17 mouse cellular contexts compared by ENCODE assay signal in genomic region chr16:33917926-33918325, GRCm38 (mm10). TPM values are rescaled to one million over a fixed set of nuclear protein-coding genes. Genes with fewer than 3 reads are reported as not detected.
DNase-seq lines count a peak whose midpoint lies in the region; ATAC-seq lines count a peak whose summit lies in the region.
"Had no signal": no experiment of that assay in that cellular context is flagged by ENCODE, and none has a peak within 500 bp of the region (broad histone marks: within the 10 kb centered on the region; RNA-seq: fewer than 3 reads in every experiment).

No protein-coding gene starts in this region.

- peak overlapping the region; percentile 37; the same call in 1 of the 2 replicates for H3K9ac ChIP-seq in heart, embryonic 13.5 days
- H3K9ac ChIP-seq in limb, embryonic 13.5 days = no peak overlapping the region
- H3K9ac ChIP-seq in limb, embryonic 15.5 days = no peak overlapping the region
- H3K9ac ChIP-seq in forebrain, embryonic 11.5 days (ENCODE audit: low read length) = no peak overlapping the region
- no peak overlapping the region for H3K9ac ChIP-seq in hindbrain, embryonic 11.5 days (ENCODE audit: low read depth, low read length)
- H3K9ac ChIP-seq: embryonic facial prominence, embryonic 12.5 days; forebrain, embryonic 13.5 days; midbrain, embryonic 15.5 days had no signal

- no peak overlapping the region for H3K4me3 ChIP-seq in heart, embryonic 13.5 days
- H3K4me3 ChIP-seq in limb, embryonic 13.5 days = no peak overlapping the region
- no peak overlapping the region for H3K4me3 ChIP-seq in limb, embryonic 10.5 days
- no peak overlapping the region for H3K4me3 ChIP-seq in embryonic facial prominence, embryonic 10.5 days
- H3K4me3 ChIP-seq in limb, embryonic 15.5 days = no peak overlapping the region
- H3K4me3 ChIP-seq in forebrain, embryonic 11.5 days (ENCODE audit: low read depth, low read length) = no peak overlapping the region
- H3K4me3 ChIP-seq in hindbrain, embryonic 11.5 days (ENCODE audit: low read depth, low read length) = no peak overlapping the region
- H3K4me3 ChIP-seq: embryonic facial prominence, embryonic 12.5 days; forebrain, embryonic 13.5 days; hindbrain, embryonic 10.5 days; midbrain, embryonic 15.5 days had no signal

- peaks cover 33% of the 10 kb centered on the region for H3K36me3 ChIP-seq in heart, embryonic 13.5 days
- peaks cover 45% of the 10 kb centered on the region for H3K36me3 ChIP-seq in limb, embryonic 13.5 days
- peaks cover 68% of the 10 kb centered on the region for H3K36me3 ChIP-seq in limb, embryonic 10.5 days
- peaks cover 80% of the 10 kb centered on the region for H3K36me3 ChIP-seq in embryonic facial prominence, embryonic 10.5 days (replicated peaks)
- peaks cover 29% of the 10 kb centered on the region for H3K36me3 ChIP-seq in limb, embryonic 15.5 days
- H3K36me3 ChIP-seq in forebrain, embryonic 11.5 days (ENCODE audit: control insufficient read depth, insufficient read depth, low read length) = no peaks in the 10 kb centered on the region
- H3K36me3 ChIP-seq in hindbrain, embryonic 11.5 days (ENCODE audit: control insufficient read depth, insufficient read depth, low read length) = no peaks in the 10 kb centered on the region
- H3K36me3 ChIP-seq: hindbrain, embryonic 10.5 days; midbrain, embryonic 15.5 days had no signal

- H3K9me3 ChIP-seq in heart, embryonic 13.5 days = no peaks in the 10 kb centered on the region
- no peaks in the 10 kb centered on the region for H3K9me3 ChIP-seq in limb, embryonic 13.5 days
- H3K9me3 ChIP-seq in limb, embryonic 10.5 days (replicated peaks) = no peaks in the 10 kb centered on the region
- H3K9me3 ChIP-seq in embryonic facial prominence, embryonic 10.5 days = no peaks in the 10 kb centered on the region
- no peaks in the 10 kb centered on the region for H3K9me3 ChIP-seq in limb, embryonic 15.5 days
- H3K9me3 ChIP-seq in forebrain, embryonic 11.5 days (ENCODE audit: control insufficient read depth, low read length) = no peaks in the 10 kb centered on the region
- no peaks in the 10 kb centered on the region for H3K9me3 ChIP-seq in hindbrain, embryonic 11.5 days (ENCODE audit: control insufficient read depth, low read length)
- H3K9me3 ChIP-seq: embryonic facial prominence, embryonic 12.5 days; forebrain, embryonic 13.5 days; hindbrain, embryonic 10.5 days; midbrain, embryonic 15.5 days had no signal

- intact Hi-C loops in heart, postnatal 36 days (cut with DNase I) = loop anchor here (2.0 kb wide), 1 partner anchor 25 kb away; no protein-coding TSS in a partner anchor

- no peak for ATAC-seq in heart, embryonic 13.5 days (ENCODE audit: extremely low read depth, insufficient number of reproducible peaks, low FRiP score, low TSS enrichment)
- ATAC-seq in limb, embryonic 13.5 days (ENCODE audit: low FRiP score, low read depth) = no peak
- no peak for ATAC-seq in limb, embryonic 15.5 days (ENCODE audit: insufficient number of reproducible peaks, low FRiP score, low TSS enrichment, low read depth)
- no peak for ATAC-seq in forebrain, embryonic 11.5 days (replicated peaks; ENCODE audit: low FRiP score)
- ATAC-seq in hindbrain, embryonic 11.5 days (ENCODE audit: low FRiP score) = no peak
- ATAC-seq: forebrain, embryonic 13.5 days; inflammation-experienced regulatory T-cells, adult 6 months had no signal

- peaks cover 66% of the 10 kb centered on the region for H3K4me1 ChIP-seq in heart, embryonic 13.5 days
- H3K4me1 ChIP-seq in limb, embryonic 13.5 days = peaks cover 47% of the 10 kb centered on the region
- H3K4me1 ChIP-seq in limb, embryonic 10.5 days = peaks cover 34% of the 10 kb centered on the region
- H3K4me1 ChIP-seq in embryonic facial prominence, embryonic 10.5 days = peaks cover 50% of the 10 kb centered on the region
- peaks cover 49% of the 10 kb centered on the region for H3K4me1 ChIP-seq in limb, embryonic 15.5 days
- H3K4me1 ChIP-seq in forebrain, embryonic 11.5 days (replicated peaks; ENCODE audit: control insufficient read depth, insufficient read depth, low read length) = 0 out of 2 replicates have a peak, but pooled peaks cover 1% of the 10 kb centered on the region
- no peaks in the 10 kb centered on the region for H3K4me1 ChIP-seq in hindbrain, embryonic 11.5 days (replicated peaks; ENCODE audit: control insufficient read depth, insufficient read depth, low read length)

- H3K4me2 ChIP-seq in heart, embryonic 13.5 days = no peak overlapping the region
- no peak overlapping the region for H3K4me2 ChIP-seq in limb, embryonic 13.5 days (replicated peaks)
- H3K4me2 ChIP-seq in limb, embryonic 15.5 days = no peak overlapping the region
- no peak overlapping the region for H3K4me2 ChIP-seq in forebrain, embryonic 11.5 days (ENCODE audit: low read depth, low read length, severe bottlenecking)
- no peak overlapping the region for H3K4me2 ChIP-seq in hindbrain, embryonic 11.5 days (replicated peaks; ENCODE audit: low read depth, low read length)
- H3K4me2 ChIP-seq: embryonic facial prominence, embryonic 12.5 days; forebrain, embryonic 13.5 days; midbrain, embryonic 15.5 days had no signal

- peak overlapping the region; percentile 81 for H3K27ac ChIP-seq in heart, embryonic 13.5 days (replicated peaks)
- peak overlapping the region; percentile 64; the same call in 1 of the 2 replicates for H3K27ac ChIP-seq in limb, embryonic 13.5 days
- H3K27ac ChIP-seq in limb, embryonic 10.5 days = no peak overlapping the region
- H3K27ac ChIP-seq in embryonic facial prominence, embryonic 10.5 days (replicated peaks) = peak overlapping the region; percentile 0; the same call in 1 of the 2 replicates
- H3K27ac ChIP-seq in limb, embryonic 15.5 days = peak overlapping the region; percentile 71
- no peak overlapping the region for H3K27ac ChIP-seq in forebrain, embryonic 11.5 days (ENCODE audit: low read depth, low read length)
- no peak overlapping the region for H3K27ac ChIP-seq in hindbrain, embryonic 11.5 days (ENCODE audit: low read depth, low read length)
- H3K27ac ChIP-seq: forebrain, embryonic 13.5 days had no signal

- DNase-seq in heart, postnatal 36 days = no peak
- no peak for DNase-seq in limb, embryonic 10.5 days (ENCODE audit: low spot score)
- DNase-seq in embryonic facial prominence, embryonic 10.5 days (ENCODE audit: low spot score) = no peak
- DNase-seq in forebrain, embryonic 11.5 days (ENCODE audit: low spot score) = no peak
- DNase-seq in hindbrain, embryonic 11.5 days (ENCODE audit: low spot score) = no peak
- DNase-seq: B cell, adult 2 months; cerebellum, adult 11 months; cerebellum, postnatal 36 days; thymus, adult 2 months had no signal

- WGBS in heart, embryonic 13.5 days = 66% methylated on average over 5 of the region's 5 CpGs
- WGBS in limb, embryonic 13.5 days = 72% methylated on average over 5 of the region's 5 CpGs
- 86% methylated on average over 5 of the region's 5 CpGs for WGBS in limb, embryonic 10.5 days
- WGBS in embryonic facial prominence, embryonic 10.5 days = 92% methylated on average over 5 of the region's 5 CpGs
- 75% methylated on average over 5 of the region's 5 CpGs for WGBS in limb, embryonic 15.5 days
- 89% methylated on average over 5 of the region's 5 CpGs for WGBS in forebrain, embryonic 11.5 days
- 86% methylated on average over 5 of the region's 5 CpGs for WGBS in hindbrain, embryonic 11.5 days

- no peaks in the 10 kb centered on the region for H3K27me3 ChIP-seq in heart, embryonic 13.5 days (replicated peaks)
- no peaks in the 10 kb centered on the region for H3K27me3 ChIP-seq in limb, embryonic 13.5 days
- no peaks in the 10 kb centered on the region for H3K27me3 ChIP-seq in limb, embryonic 10.5 days (ENCODE audit: low read depth, poor library complexity, severe bottlenecking)
- H3K27me3 ChIP-seq in embryonic facial prominence, embryonic 10.5 days (replicated peaks; ENCODE audit: low read depth, poor library complexity, severe bottlenecking) = no peaks in the 10 kb centered on the region
- no peaks in the 10 kb centered on the region for H3K27me3 ChIP-seq in limb, embryonic 15.5 days
- no peaks in the 10 kb centered on the region for H3K27me3 ChIP-seq in forebrain, embryonic 11.5 days (ENCODE audit: control insufficient read depth, insufficient read depth, low read length)
- no peaks in the 10 kb centered on the region for H3K27me3 ChIP-seq in hindbrain, embryonic 11.5 days (ENCODE audit: control insufficient read depth, insufficient read depth, low read length)
- H3K27me3 ChIP-seq: embryonic facial prominence, embryonic 12.5 days; midbrain, embryonic 15.5 days had no signal

RNA-seq across cellular contexts. Expression of gene Umps, which starts 48.9 kb away (rescaled TPM):
- 32.9 and 33.4 TPM in 2 replicates for polyA plus RNA-seq in heart, embryonic 13.5 days (2015; fragmentation: Nextera tagmentation; extraction: Ambion mirVana)
- 1 to 10 TPM; 7.9 to 8.6 TPM for total RNA-seq in heart, postnatal 36 days (2021)
- 57.8 and 58.2 TPM in 2 replicates for polyA plus RNA-seq in limb, embryonic 13.5 days (2015; fragmentation: Nextera tagmentation; extraction: Ambion mirVana)
- polyA plus RNA-seq in limb, embryonic 10.5 days (2016; fragmentation: Nextera tagmentation; extraction: Ambion mirVana) = 107 and 119 TPM in 2 replicates
- 105 and 106 TPM in 2 replicates for polyA plus RNA-seq in embryonic facial prominence, embryonic 10.5 days (2016; fragmentation: Nextera tagmentation; extraction: Ambion mirVana)
- 43.7 and 43.9 TPM in 2 replicates for polyA plus RNA-seq in limb, embryonic 15.5 days (2015; fragmentation: Nextera tagmentation; extraction: Ambion mirVana)
- 77.4 and 79.9 TPM in 2 replicates for polyA plus RNA-seq in forebrain, embryonic 11.5 days (2014; fragmentation: Nextera tagmentation; extraction: Ambion mirVana)
- 55.5 and 62.6 TPM in 2 replicates for polyA plus RNA-seq in hindbrain, embryonic 11.5 days (2014; fragmentation: Nextera tagmentation; extraction: Ambion mirVana)

Comparison
In these comparisons a context has a peak if more than half of its experiments do, and no peak if none do; other contexts are left out.
1. H3K27ac ChIP-seq: peak in heart, embryonic 13.5 days (single experiment), limb, embryonic 13.5 days (single experiment), embryonic facial prominence, embryonic 10.5 days (single experiment) and limb, embryonic 15.5 days (single experiment); none in limb, embryonic 10.5 days (single experiment), forebrain, embryonic 11.5 days (single experiment) and hindbrain, embryonic 11.5 days (single experiment).